Mouse (Mus musculus) testis, adult 2 months (tissue): ENCODE measurements around the gene Syt6.

ENCODE experiments used
- CTCF ChIP-seq: fragments of 200-500 bp; IDR thresholded peaks from 2 replicates; pipeline ENCODE4 v1.5.1; 2012; ENCODE audit warnings: low read depth, mild to moderate bottlenecking, inconsistent platforms, low read length, moderate library complexity; ENCODE audit not compliant: control insufficient read depth, insufficient read depth, insufficient replicate concordance
- POLR2A ChIP-seq: fragments of 200-500 bp; IDR thresholded peaks from 2 replicates; pipeline ENCODE4 v1.6.1; 2012; ENCODE audit warnings: low read depth, mild to moderate bottlenecking, inconsistent platforms, low read length, moderate library complexity; ENCODE audit not compliant: control insufficient read depth

GRCm38 (mm10) chr3:103610231-103610630 lies 35.2 kb downstream of the Syt6 start:
- TF ChIP-seq POLR2A (no peak), CTCF (no peak)
